Mouse (Mus musculus): Measurements from ENCODE around the gene Prl2c3. TPM values are rescaled to one million over a fixed set of nuclear protein-coding genes. Genes with fewer than 3 reads are reported as not detected.
"Not testable (repeated sequence)": the region's sequence is repeated elsewhere in the genome, so short reads cannot be mapped to it uniquely, and the experiment has no call there.

Prl2c3 gene
- polyA plus RNA-seq (2015; fragmentation: Nextera tagmentation; extraction: Ambion mirVana) = 0.18 and 0.21 TPM in 2 replicates

DNA sequence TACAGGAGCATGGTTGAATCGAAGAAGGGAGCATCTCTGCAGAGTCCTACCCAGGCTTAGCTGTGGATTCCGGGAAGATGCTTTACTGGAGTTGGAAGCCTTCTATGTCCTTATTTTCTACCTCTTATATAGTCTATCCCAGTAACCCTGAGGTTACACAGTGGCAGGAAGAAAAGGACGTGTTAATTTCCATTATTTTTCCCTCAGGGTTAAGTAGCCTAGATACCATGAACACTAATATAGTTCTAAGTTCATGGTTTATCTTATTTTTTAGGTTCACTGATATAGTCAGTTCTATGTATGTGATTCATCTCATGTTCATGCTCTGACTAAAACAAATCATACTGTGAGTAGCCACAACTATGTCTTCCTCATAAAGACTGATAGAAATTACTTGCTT, at the start of gene Prl2c3:
TSS of gene Prl2c3 (minus strand) at position 101 of the 400 bp plus-strand sequence.
- 69% methylated on average over 3 of the region's 3 CpGs for WGBS
- ATAC-seq (ENCODE audit: low FRiP score, low TSS enrichment); DNase-seq (ENCODE audit: low spot score); H3K9me3 ChIP-seq (ENCODE audit: control insufficient read depth, low read length); H3K36me3 ChIP-seq (ENCODE audit: control insufficient read depth, insufficient read depth, low read length); H3K4me2 ChIP-seq (replicated peaks; ENCODE audit: low read depth); H3K9ac ChIP-seq (ENCODE audit: low read length); H3K27me3 ChIP-seq (ENCODE audit: control insufficient read depth, insufficient read depth, low read length); H3K27ac ChIP-seq (replicated peaks); H3K4me3 ChIP-seq (ENCODE audit: low read depth, low read length); H3K4me1 ChIP-seq (replicated peaks; ENCODE audit: control insufficient read depth, insufficient read depth): not testable (repeated sequence)

DNA sequence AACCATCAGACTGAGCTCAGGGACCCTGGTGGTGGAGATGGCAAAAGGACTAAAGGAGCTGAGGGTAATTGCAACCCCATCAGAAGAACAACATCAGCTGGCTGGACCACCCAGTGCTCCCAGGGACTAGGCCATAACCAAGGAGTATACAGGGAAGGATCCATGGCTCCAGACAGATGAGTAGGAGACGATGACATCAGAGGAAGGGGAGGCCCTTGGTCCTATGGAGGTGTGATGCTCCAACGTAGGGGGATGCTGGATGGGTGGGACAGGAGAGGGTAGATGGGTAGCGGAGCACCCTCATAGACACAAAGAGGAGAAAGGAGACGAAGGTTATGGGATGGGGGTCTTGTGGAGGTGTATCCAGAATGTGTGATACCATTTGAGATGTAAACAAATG, 48.4 kb upstream of the Prl2c3 start:
- 71% methylated on average over 4 of the region's 4 CpGs for WGBS
- not testable (repeated sequence) for H3K36me3 ChIP-seq (ENCODE audit: control insufficient read depth, insufficient read depth, low read length); H3K4me3 ChIP-seq (ENCODE audit: low read depth, low read length); H3K9me3 ChIP-seq (ENCODE audit: control insufficient read depth, low read length); H3K4me2 ChIP-seq (replicated peaks; ENCODE audit: low read depth); H3K27ac ChIP-seq (replicated peaks); DNase-seq (ENCODE audit: low spot score); H3K9ac ChIP-seq (ENCODE audit: low read length); H3K4me1 ChIP-seq (replicated peaks; ENCODE audit: control insufficient read depth, insufficient read depth); H3K27me3 ChIP-seq (ENCODE audit: control insufficient read depth, insufficient read depth, low read length)
- ATAC-seq (ENCODE audit: low FRiP score, low TSS enrichment) = peak; percentile 67

DNA sequence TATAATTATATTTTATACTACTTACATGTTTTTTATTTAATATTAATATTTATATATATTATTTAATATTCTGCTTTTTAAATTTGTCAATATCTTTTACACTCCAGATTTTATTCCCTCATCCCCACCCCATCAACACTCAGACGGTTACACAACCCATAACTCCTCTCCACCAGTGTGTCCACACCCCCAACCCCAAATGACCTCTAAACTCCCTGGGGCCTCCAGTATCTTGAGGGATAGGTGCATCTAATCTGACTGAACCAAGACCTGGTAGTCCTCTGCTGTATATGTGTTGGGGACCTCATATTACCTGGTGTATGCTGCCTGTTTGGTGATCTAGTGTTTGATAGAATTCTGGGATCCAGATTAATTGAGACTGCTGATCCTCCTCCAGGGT, 44.8 kb upstream of the Prl2c3 start:
- H3K27ac ChIP-seq (replicated peaks); H3K36me3 ChIP-seq (ENCODE audit: control insufficient read depth, insufficient read depth, low read length); H3K4me2 ChIP-seq (replicated peaks; ENCODE audit: low read depth); DNase-seq (ENCODE audit: low spot score); H3K4me1 ChIP-seq (replicated peaks; ENCODE audit: control insufficient read depth, insufficient read depth); H3K9ac ChIP-seq (ENCODE audit: low read length); H3K9me3 ChIP-seq (ENCODE audit: control insufficient read depth, low read length); H3K27me3 ChIP-seq (ENCODE audit: control insufficient read depth, insufficient read depth, low read length); H3K4me3 ChIP-seq (ENCODE audit: low read depth, low read length); ATAC-seq (ENCODE audit: low FRiP score, low TSS enrichment): not testable (repeated sequence)
- 83% methylated on average over 1 of the region's 1 CpGs for WGBS

DNA sequence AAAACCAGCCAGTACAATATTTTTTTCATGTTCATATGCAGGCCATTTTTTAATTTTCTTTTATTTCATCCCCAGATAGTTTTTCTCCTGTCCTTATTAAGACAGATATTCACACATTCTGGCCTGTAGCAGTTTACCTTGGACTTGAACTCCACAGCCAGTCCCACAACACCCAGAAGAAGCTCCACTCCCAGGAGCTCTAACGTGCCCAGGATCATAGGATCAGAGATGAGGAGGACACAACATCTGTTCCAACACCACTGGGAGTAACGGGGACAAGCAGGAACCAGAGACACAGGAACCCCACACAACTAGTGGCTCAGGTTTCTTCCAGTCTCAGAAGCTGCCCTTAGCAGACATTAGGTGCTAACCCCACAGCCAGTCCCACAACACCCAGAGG, 37.7 kb upstream of the Prl2c3 start:
- 72% methylated on average over 2 of the region's 2 CpGs for WGBS
- H3K27ac ChIP-seq (replicated peaks); H3K4me3 ChIP-seq (ENCODE audit: low read depth, low read length); H3K27me3 ChIP-seq (ENCODE audit: control insufficient read depth, insufficient read depth, low read length); DNase-seq (ENCODE audit: low spot score); H3K9ac ChIP-seq (ENCODE audit: low read length); ATAC-seq (ENCODE audit: low FRiP score, low TSS enrichment); H3K4me1 ChIP-seq (replicated peaks; ENCODE audit: control insufficient read depth, insufficient read depth); H3K9me3 ChIP-seq (ENCODE audit: control insufficient read depth, low read length); H3K4me2 ChIP-seq (replicated peaks; ENCODE audit: low read depth); H3K36me3 ChIP-seq (ENCODE audit: control insufficient read depth, insufficient read depth, low read length): not testable (repeated sequence)

DNA sequence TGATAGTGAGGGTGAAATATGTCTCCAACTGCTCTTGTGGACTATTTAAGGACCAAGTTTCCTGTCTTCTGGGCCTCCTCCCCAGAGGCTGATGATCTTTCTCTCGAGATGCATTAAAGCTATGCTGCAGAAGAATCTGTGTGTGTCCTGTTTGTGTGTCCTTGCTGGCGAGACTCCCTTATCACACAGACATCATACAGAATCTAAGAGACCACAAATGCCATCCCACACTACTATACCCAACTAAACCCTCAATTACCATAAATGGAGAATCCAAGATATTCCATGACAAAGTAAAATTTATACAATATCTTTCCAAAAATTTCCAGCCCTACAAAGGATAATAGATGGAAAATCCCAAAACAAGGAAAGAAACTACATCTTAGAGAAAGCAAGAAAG, 31.9 kb upstream of the Prl2c3 start:
- DNase-seq (ENCODE audit: low spot score) (no peak), ATAC-seq (ENCODE audit: low FRiP score, low TSS enrichment) (no peak)
- H3K9me3 ChIP-seq (ENCODE audit: control insufficient read depth, low read length) = peaks cover 8% of the 10 kb centered on the region
- 70% methylated on average over 2 of the region's 2 CpGs for WGBS
- H3K4me1 ChIP-seq (replicated peaks; ENCODE audit: control insufficient read depth, insufficient read depth) = no peaks in the 10 kb centered on the region
- no peak overlapping the region for H3K4me3 ChIP-seq (ENCODE audit: low read depth, low read length)
- TF ChIP-seq CTCF (IDR thresholded peaks at IDR 0.05; ENCODE audit: low read depth) (no peak), EP300 (optimal IDR thresholded peaks at IDR 0.05) (no peak)
- H3K4me2 ChIP-seq (replicated peaks; ENCODE audit: low read depth) = no peak overlapping the region
- no peaks in the 10 kb centered on the region for H3K36me3 ChIP-seq (ENCODE audit: control insufficient read depth, insufficient read depth, low read length)
- no peaks in the 10 kb centered on the region for H3K27me3 ChIP-seq (ENCODE audit: control insufficient read depth, insufficient read depth, low read length)
- H3K27ac ChIP-seq (replicated peaks) = no peak overlapping the region
- H3K9ac ChIP-seq (ENCODE audit: low read length) = no peak overlapping the region

DNA sequence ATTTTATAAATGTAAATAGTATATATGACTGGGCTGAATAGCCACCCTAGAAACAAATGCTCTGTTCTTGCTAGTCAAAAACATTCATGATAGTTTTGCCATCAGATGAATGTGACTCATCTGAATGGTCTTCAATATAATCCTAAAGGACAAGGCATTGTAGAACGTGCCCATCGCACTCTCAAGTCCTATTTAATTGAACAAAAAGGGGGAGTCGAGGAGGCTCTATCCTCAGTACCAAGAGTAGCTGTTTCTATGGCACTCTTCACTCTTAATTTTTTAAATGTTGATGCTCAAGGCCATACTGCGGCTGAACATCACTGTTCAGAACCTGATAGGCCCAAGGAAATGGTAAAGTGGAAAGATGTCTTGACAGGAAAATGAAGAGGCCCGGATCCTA, 29.2 kb upstream of the Prl2c3 start:
- ATAC-seq (ENCODE audit: low FRiP score, low TSS enrichment) = no peak
- no peaks in the 10 kb centered on the region for H3K27me3 ChIP-seq (ENCODE audit: control insufficient read depth, insufficient read depth, low read length)
- H3K4me1 ChIP-seq (replicated peaks; ENCODE audit: control insufficient read depth, insufficient read depth) = no peaks in the 10 kb centered on the region
- H3K4me3 ChIP-seq (ENCODE audit: low read depth, low read length) = no peak overlapping the region
- H3K4me2 ChIP-seq (replicated peaks; ENCODE audit: low read depth) = no peak overlapping the region
- peaks cover 8% of the 10 kb centered on the region for H3K9me3 ChIP-seq (ENCODE audit: control insufficient read depth, low read length)
- no peak overlapping the region for H3K9ac ChIP-seq (ENCODE audit: low read length)
- no peak for DNase-seq (ENCODE audit: low spot score)
- TF ChIP-seq EP300 (optimal IDR thresholded peaks at IDR 0.05) = no peak
- no peak for TF ChIP-seq CTCF (IDR thresholded peaks at IDR 0.05; ENCODE audit: low read depth)
- H3K27ac ChIP-seq (replicated peaks) = no peak overlapping the region
- no peaks in the 10 kb centered on the region for H3K36me3 ChIP-seq (ENCODE audit: control insufficient read depth, insufficient read depth, low read length)
- WGBS = 84% methylated on average over 5 of the region's 5 CpGs

DNA sequence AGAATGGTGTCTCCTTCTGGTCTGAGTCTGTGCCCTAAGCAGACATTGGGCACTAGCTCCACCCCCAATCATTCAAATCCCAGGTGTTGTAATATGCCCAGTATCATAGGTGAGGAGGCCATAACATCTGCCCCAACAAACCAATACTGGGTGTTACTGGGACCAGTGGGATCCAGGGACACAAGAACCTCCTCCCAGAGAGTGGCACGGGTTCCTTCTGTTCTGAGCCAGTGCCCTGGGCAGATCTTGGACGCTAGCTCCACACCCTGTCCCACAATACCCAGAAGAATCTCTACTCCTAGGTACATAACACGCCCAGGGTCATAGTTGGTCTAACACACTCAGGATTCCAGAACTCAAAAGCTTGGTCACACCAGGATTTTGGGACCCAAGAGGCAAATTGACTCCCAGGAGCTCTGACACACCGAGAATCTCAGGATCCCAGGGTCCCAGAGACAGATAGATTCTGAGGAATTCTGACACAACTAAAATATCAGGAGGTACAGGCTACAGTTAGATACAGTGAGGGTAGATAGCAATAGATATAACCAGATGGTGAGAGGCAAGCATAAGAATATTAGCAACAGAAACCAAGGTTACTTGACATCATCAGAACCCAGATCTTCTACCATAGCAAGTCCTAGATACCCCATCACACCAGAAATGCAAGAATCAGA, 24.8 kb upstream of the Prl2c3 start:
- not testable (repeated sequence) for H3K27ac ChIP-seq (replicated peaks); H3K4me1 ChIP-seq (replicated peaks; ENCODE audit: control insufficient read depth, insufficient read depth); H3K36me3 ChIP-seq (ENCODE audit: control insufficient read depth, insufficient read depth, low read length); DNase-seq (ENCODE audit: low spot score); H3K4me3 ChIP-seq (ENCODE audit: low read depth, low read length); H3K9me3 ChIP-seq (ENCODE audit: control insufficient read depth, low read length); H3K27me3 ChIP-seq (ENCODE audit: control insufficient read depth, insufficient read depth, low read length); H3K4me2 ChIP-seq (replicated peaks; ENCODE audit: low read depth); H3K9ac ChIP-seq (ENCODE audit: low read length)
- 64% methylated on average over 4 of the region's 4 CpGs for WGBS
- ATAC-seq (ENCODE audit: low FRiP score, low TSS enrichment) = peak; percentile 56

DNA sequence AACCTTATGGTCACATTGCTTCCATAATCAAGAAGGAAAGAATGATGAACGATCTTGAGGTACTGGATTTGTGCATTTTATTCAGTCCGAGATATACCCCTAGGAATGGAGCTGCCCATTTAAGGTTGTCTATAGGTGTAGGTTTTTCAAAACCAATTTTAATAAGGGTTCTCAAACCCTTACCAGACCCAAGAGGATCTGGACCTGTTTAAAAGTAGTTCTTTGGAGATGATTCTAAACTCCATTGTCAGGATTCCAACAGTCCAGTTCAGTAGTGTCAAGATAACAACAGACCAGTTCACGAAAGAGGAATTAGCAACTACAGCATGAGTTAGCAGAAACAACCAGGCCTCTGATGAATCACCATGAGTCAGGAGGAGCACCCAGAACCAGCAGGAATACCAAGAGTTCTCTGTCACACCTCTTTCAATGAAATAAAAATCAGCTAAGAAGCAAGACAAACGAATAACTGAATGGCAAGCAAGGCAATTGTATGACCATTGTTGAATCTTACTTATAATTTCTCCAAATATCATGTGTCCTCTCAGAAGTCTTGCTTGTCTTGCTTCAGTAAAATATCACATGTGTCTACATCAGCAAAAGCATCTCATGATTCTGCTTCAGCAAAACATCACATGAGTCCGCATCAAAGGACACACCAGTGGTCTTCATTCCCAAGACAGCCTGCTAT, 14.0 kb upstream of the Prl2c3 start:
- 81% methylated on average over 5 of the region's 5 CpGs for WGBS
- not testable (repeated sequence) for H3K27ac ChIP-seq (replicated peaks); H3K36me3 ChIP-seq (ENCODE audit: control insufficient read depth, insufficient read depth, low read length); ATAC-seq (ENCODE audit: low FRiP score, low TSS enrichment); H3K9me3 ChIP-seq (ENCODE audit: control insufficient read depth, low read length); H3K4me3 ChIP-seq (ENCODE audit: low read depth, low read length); H3K27me3 ChIP-seq (ENCODE audit: control insufficient read depth, insufficient read depth, low read length); H3K4me2 ChIP-seq (replicated peaks; ENCODE audit: low read depth); H3K4me1 ChIP-seq (replicated peaks; ENCODE audit: control insufficient read depth, insufficient read depth); DNase-seq (ENCODE audit: low spot score); H3K9ac ChIP-seq (ENCODE audit: low read length)

Data from stomach, postnatal 0 days (tissue).